Mouse (Mus musculus): ENCODE measurements around the gene Mcoln2. TPM values are rescaled to one million over a fixed set of nuclear protein-coding genes. Genes with fewer than 3 reads are reported as not detected.

Gene Mcoln2
- polyA plus RNA-seq, 1 experiment from 2014 or later: 2.3 TPM

DNA sequence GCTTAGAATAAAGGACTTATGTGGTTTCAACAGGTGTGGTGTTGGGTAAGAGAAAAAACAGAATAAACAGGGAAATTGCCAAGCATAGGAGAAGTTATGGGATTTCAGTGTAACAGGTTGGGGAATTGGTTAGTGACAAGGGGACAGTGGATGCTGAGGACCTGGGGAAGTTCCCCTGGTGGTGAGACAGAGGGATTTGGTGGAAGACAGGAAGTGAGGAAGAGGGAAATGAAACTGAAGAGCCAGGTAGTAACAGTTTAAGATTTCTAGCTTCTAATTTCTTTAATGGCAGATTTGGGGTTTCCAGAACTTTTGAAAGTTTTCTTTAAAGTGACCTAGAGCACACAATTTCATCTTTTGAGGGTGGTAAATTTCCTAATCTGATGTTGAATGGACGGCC, 95.0 kb downstream of the Mcoln2 start:
- Histone ChIP-seq H3K4me3 (no peak overlapping the region), H3K4me1 (0 out of 2 replicates have a peak, but pooled peaks cover 6% of the 10 kb centered on the region), H3K36me3 (no peaks in the 10 kb centered on the region), H3K9ac (no peak overlapping the region), H3K27me3 (no peaks in the 10 kb centered on the region), H3K4me2 (no peak overlapping the region), H3K9me3 (no peaks in the 10 kb centered on the region), H3K27ac (no peak overlapping the region)
- WGBS: 80% methylated on average over 1 of the region's 1 CpGs
- no peak for ATAC-seq (ENCODE audit: borderline replicate concordance, extremely low read depth, low FRiP score, low TSS enrichment)

Other genes starting within 250 kb of the Mcoln2 start
- gene Bcl10, start 227.0 kb upstream of the Mcoln2 start, polyA plus RNA-seq (2015; fragmentation: Nextera tagmentation; extraction: Ambion mirVana): 52.8 and 53.0 TPM in 2 replicates
- gene 2410004B18Rik, start 211.8 kb upstream of the Mcoln2 start, polyA plus RNA-seq (2015; fragmentation: Nextera tagmentation; extraction: Ambion mirVana): 50.4 and 52.4 TPM in 2 replicates
- gene Syde2, start 162.0 kb upstream of the Mcoln2 start, polyA plus RNA-seq (2015; fragmentation: Nextera tagmentation; extraction: Ambion mirVana): 1.8 and 2.3 TPM in 2 replicates
- 1.8 and 2.2 TPM in 2 replicates for gene Wdr63, start 41.7 kb upstream of the Mcoln2 start, polyA plus RNA-seq (2015; fragmentation: Nextera tagmentation; extraction: Ambion mirVana)
- 0.70 and 1.1 TPM in 2 replicates for gene Mcoln3, start 32.4 kb upstream of the Mcoln2 start, polyA plus RNA-seq (2015; fragmentation: Nextera tagmentation; extraction: Ambion mirVana)
- 2.4 and 2.5 TPM in 2 replicates for gene Lpar3, start 71.1 kb downstream of the Mcoln2 start, polyA plus RNA-seq (2015; fragmentation: Nextera tagmentation; extraction: Ambion mirVana)

Data from lung, embryonic 15.5 days (tissue).